Mouse (Mus musculus): Measurements from ENCODE around the gene Gga1.

DNA sequence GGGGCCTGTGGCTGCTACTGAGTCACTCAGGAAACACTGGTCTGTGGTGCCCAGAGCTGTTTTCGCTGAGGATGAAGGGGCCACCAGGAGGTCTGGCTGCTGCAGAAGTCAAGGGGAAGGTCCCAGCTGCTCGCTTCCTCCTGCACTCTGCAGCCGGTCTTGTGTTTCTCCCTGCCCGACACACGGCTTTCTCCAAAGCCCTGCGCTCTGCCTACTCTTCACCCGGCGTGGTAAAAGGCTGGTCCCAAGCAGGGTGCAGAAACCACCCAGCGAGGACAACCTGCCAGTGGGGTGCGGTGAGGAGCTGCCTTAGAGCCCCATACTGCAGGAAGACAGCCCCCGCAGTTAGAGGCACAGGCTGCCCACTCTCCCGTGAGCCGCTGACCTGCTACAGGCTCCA is 17.7 kb downstream of the Gga1 start:
- TF ChIP-seq POLR2A (IDR thresholded peaks at IDR 0.05; ENCODE audit: insufficient read depth, low read depth, low read length) (no peak), CTCF (IDR thresholded peaks at IDR 0.05; ENCODE audit: insufficient read depth, low read depth, low read length) (no peak)
